Mouse (Mus musculus) stomach, postnatal 0 days (tissue): ENCODE data around the gene Cdh12.

Experiments
- CTCF ChIP-seq: IDR thresholded peaks from 2 replicates; pipeline ENCODE4 v1.5.1; 2016; ENCODE audit warnings: antibody characterized with exemption, low read depth, mild to moderate bottlenecking, moderate library complexity
- EP300 ChIP-seq: optimal IDR thresholded peaks from 2 replicates; pipeline ENCODE3; 2016; ENCODE audit warnings: antibody characterized with exemption

GRCm38 (mm10) chr15:21069264-21069663 is 620.2 kb downstream of the Cdh12 start:
- TF ChIP-seq EP300 (no peak), CTCF (no peak)
